Mouse (Mus musculus): ENCODE results near the gene Rasl11a.
"Not testable (repeated sequence)": the region's sequence is repeated elsewhere in the genome, so short reads cannot be mapped to it uniquely, and the experiment has no call there.

The Rasl11a gene

GRCm38 (mm10) chr5:146895667-146896066 lies 50.8 kb downstream of the Rasl11a start:
- DNase-seq: not testable (repeated sequence)

GRCm38 (mm10) chr5:146896973-146897372 lies 52.1 kb downstream of the Rasl11a start:
- DNase-seq: peak in 1 of 2 experiments; percentile 45
